Mouse (Mus musculus) heart, embryonic 11.5 days (tissue): Measurements from ENCODE around the gene Vsir. TPM values are rescaled to one million over a fixed set of nuclear protein-coding genes. Genes with fewer than 3 reads are reported as not detected.

ENCODE experiments used
- ATAC-seq: fragments of 200-750 bp; cut with Nextera tagmentation; replicated peaks from 2 replicates; pipeline ENCODE4 v1.8.0; 2017; ENCODE audit warnings: moderate library complexity; ENCODE audit not compliant: insufficient number of reproducible peaks, low FRiP score, low TSS enrichment
- H3K27ac ChIP-seq: fragments of 300-500 bp; sonication (generic); 2 replicates; pipeline ENCODE4 v1.5.1; 2014; ENCODE audit warnings: mild to moderate bottlenecking, low read depth, low read length
- H3K27me3 ChIP-seq: fragments of 300-500 bp; sonication (generic); 2 replicates; pipeline ENCODE4 v1.6.1; 2014; ENCODE audit warnings: mild to moderate bottlenecking, low read length, mixed read lengths; ENCODE audit not compliant: control insufficient read depth, insufficient read depth
- H3K36me3 ChIP-seq: fragments of 300-500 bp; sonication (generic); 2 replicates; pipeline ENCODE4 v1.6.1; 2014; ENCODE audit warnings: mild to moderate bottlenecking, low read length, moderate library complexity, mixed read lengths; ENCODE audit not compliant: control insufficient read depth, insufficient read depth
- H3K4me1 ChIP-seq: fragments of 300-500 bp; sonication (generic); 2 replicates; pipeline ENCODE4 v1.6.1; 2014; ENCODE audit warnings: low read length; ENCODE audit not compliant: control insufficient read depth, insufficient read depth
- H3K4me2 ChIP-seq: fragments of 300-500 bp; sonication (generic); 2 replicates; pipeline ENCODE4 v1.6.1; 2014; ENCODE audit warnings: mild to moderate bottlenecking, moderate library complexity
- H3K4me3 ChIP-seq: fragments of 300-500 bp; sonication (generic); 2 replicates; pipeline ENCODE4 v1.5.1; 2014; ENCODE audit warnings: low read depth, low read length
- H3K9ac ChIP-seq: fragments of 300-500 bp; sonication (generic); 2 replicates; pipeline ENCODE4 v1.6.1; 2014; ENCODE audit warnings: mild to moderate bottlenecking, low read depth, low read length, moderate library complexity
- H3K9me3 ChIP-seq: fragments of 300-500 bp; sonication (generic); replicated peaks from 2 replicates; pipeline ENCODE4 v1.6.1; 2016; ENCODE audit warnings: low read length; ENCODE audit not compliant: control insufficient read depth
- WGBS: fragments of 180-500 bp; shearing (Covaris S2); extraction: QIAGEN DNeasy Blood & Tissue Kit; methylation state at CpG from one replicate; pipeline ENCODE4 v1.1.7; 2014; ENCODE audit not compliant: insufficient replicate concordance; 5-methylcytosine and 5-hydroxymethylcytosine counted together
- polyA plus RNA-seq: library from polyadenylated mRNA; unstranded; fragments of >200 nt; fragmentation: Nextera tagmentation; extraction: Ambion mirVana; gene quantifications from 2 replicates; pipeline ENCODE4 v1.2.1, GENCODE M21; 2014

Vsir gene
- polyA plus RNA-seq, 1 experiment from 2014 or later, result 1.9 TPM

DNA sequence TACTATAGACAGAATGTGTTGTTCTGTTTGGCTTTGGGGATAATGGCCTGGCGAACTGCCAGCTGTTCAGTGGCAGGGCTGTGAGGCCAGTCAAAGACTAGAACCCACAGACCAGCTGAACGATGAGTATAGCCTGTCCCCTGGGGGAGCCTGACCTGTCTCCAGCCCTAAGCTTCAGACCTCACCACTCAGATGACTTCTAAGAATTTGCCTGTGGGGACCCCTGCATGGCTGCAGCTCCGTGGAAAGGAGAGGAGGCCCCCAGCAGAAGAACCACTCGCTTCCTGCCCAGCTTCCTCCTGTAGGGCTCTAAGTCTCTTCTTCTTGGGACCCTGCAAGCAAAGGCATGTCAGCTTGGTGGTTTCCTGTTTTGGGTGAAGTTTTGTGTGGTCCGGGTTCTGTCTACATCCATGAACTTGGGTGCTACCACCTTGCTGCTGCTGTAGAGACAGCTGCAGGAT is 24.0 kb downstream of the Vsir start:
- ATAC-seq, result no peak
- Histone ChIP-seq H3K4me3 (no peak overlapping the region), H3K27me3 (no peaks in the 10 kb centered on the region), H3K4me2 (no peak overlapping the region), H3K4me1 (peaks cover 10% of the 10 kb centered on the region), H3K9ac (no peak overlapping the region), H3K9me3 (no peaks in the 10 kb centered on the region), H3K36me3 (no peaks in the 10 kb centered on the region), H3K27ac (no peak overlapping the region)
- 65% methylated on average over 5 of the region's 5 CpGs for WGBS

DNA sequence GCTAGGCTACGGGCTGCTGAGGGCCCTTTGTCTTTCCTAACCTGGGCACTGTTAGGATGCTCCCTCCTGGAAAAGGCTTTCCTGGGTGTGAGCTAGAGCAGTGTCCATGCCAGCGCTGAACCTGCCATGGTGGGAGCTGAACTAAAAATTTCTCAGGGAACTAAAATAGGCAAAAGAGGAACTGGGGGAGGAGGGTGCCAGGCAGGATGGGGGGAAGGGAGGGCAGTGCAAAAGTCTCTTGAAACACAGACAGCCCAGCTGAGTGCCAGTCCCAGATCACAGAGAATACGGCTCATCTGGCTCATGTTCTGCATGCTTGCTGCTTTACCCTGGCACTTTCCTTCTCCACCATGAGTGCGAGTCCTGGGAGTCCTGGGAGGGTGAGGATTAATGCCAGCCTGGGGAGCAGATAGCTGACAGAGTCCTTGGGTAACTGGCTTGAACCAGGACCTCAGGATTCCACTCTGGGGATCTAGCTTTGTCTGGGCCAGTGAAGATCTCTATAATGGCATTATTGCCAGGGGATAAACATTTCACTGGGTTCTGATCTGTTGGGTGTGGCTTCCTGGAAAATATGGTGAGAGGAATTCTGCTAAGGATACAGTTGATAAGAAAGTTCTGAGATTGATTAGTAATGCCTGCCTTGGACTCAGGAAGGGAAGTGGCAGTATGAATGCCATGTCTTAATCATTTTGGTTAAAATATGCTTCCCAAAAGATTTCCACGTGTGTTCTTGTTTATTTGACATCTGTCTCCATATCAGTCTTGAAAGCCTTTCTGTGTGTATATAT is 25.1 kb downstream of the Vsir start:
- Histone ChIP-seq H3K27ac (no peak overlapping the region), H3K9me3 (no peaks in the 10 kb centered on the region), H3K4me3 (no peak overlapping the region), H3K36me3 (no peaks in the 10 kb centered on the region), H3K27me3 (no peaks in the 10 kb centered on the region), H3K9ac (no peak overlapping the region), H3K4me1 (peaks cover 10% of the 10 kb centered on the region), H3K4me2 (no peak overlapping the region)
- WGBS, result 69% methylated on average over 5 of the region's 5 CpGs
- ATAC-seq, result no peak

DNA sequence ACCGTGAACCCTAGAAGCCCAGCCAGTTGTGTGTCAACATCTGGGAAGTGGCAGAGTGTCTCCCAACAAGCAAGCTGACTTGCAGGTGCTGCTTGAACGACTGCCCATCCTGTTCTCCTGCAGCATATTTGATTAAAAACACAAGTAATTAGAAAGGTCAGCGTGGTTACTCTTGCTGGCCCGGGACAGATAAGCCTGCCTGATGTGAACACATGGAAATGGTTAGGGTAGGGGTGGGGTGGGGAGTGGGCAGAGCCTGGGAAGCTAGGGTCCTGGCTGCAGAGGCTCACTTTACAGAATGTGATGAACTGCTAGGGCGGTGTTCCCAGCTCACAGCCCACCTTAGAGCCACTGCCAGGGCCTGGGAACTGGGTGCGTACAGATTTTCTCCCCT is 26.9 kb downstream of the Vsir start:
- Histone ChIP-seq H3K9me3 (no peaks in the 10 kb centered on the region), H3K9ac (no peak overlapping the region), H3K27me3 (no peaks in the 10 kb centered on the region), H3K4me1 (peaks cover 10% of the 10 kb centered on the region), H3K4me3 (no peak overlapping the region), H3K27ac (no peak overlapping the region), H3K36me3 (no peaks in the 10 kb centered on the region), H3K4me2 (no peak overlapping the region)
- 35% methylated on average over 6 of the region's 6 CpGs for WGBS
- ATAC-seq, result peak; percentile 31; the same call in 1 of the 2 replicates

DNA sequence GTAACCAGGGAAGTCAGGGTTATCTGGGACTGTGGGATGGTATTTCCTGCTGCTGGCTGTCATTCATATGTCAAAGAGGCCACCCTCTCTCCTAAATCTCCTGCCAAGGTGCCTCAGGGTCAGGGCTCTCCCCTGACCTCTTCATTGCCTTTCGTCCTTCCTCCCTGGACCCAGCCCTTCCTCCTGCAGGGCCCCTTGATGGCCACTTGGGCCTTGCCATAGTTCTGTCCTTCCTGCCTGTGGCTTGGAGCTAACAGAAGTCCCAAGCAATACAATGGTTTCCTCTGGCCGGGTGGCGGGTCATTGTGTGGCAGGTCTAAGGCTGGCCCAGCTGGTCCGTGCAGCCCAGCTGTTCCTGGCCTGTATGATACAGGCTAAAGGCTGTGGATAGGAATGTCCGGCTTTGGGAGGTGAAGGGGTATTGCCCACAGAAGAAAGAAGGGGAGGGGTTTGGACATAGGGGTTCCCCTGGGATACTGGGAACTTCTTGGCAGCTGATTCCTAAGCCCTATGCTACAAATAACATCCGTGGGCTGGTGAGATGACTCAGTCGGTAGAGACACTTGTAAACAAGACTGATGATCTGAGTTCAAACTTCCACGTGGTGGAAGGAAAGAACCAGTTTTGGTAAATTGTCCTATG is 27.4 kb downstream of the Vsir start:
- Histone ChIP-seq H3K9me3 (no peaks in the 10 kb centered on the region), H3K4me1 (peaks cover 10% of the 10 kb centered on the region), H3K9ac (no peak overlapping the region), H3K4me3 (no peak overlapping the region), H3K27me3 (no peaks in the 10 kb centered on the region), H3K27ac (no peak overlapping the region), H3K36me3 (no peaks in the 10 kb centered on the region), H3K4me2 (no peak overlapping the region)
- peak; percentile 20; the same call in 1 of the 2 replicates for ATAC-seq
- WGBS, result 49% methylated on average over 8 of the region's 8 CpGs

DNA sequence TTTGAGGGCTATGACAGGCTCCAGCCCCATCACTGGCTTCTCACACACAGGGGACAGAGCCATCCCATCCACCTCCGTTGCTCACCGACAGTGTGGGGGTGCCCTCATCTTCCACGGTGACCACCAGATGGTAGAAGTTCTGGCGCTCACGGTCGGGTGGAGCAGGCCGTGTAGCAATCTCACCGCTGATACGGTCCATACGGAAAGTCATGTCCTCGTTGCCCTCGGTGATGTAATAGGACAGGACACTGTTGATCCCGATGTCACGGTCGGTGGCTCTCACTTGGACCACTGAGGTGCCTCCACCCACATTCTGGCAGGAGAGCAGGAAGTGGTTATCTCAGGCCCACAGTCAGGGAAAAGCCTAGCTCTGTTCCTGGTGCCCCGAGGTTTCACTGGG is 30.1 kb downstream of the Vsir start:
- Histone ChIP-seq H3K27me3 (no peaks in the 10 kb centered on the region), H3K9me3 (no peaks in the 10 kb centered on the region), H3K4me1 (peaks cover 7% of the 10 kb centered on the region), H3K4me3 (no peak overlapping the region), H3K9ac (no peak overlapping the region), H3K36me3 (no peaks in the 10 kb centered on the region), H3K4me2 (no peak overlapping the region), H3K27ac (no peak overlapping the region)
- WGBS, result 68% methylated on average over 16 of the region's 16 CpGs
- ATAC-seq, result no peak

DNA sequence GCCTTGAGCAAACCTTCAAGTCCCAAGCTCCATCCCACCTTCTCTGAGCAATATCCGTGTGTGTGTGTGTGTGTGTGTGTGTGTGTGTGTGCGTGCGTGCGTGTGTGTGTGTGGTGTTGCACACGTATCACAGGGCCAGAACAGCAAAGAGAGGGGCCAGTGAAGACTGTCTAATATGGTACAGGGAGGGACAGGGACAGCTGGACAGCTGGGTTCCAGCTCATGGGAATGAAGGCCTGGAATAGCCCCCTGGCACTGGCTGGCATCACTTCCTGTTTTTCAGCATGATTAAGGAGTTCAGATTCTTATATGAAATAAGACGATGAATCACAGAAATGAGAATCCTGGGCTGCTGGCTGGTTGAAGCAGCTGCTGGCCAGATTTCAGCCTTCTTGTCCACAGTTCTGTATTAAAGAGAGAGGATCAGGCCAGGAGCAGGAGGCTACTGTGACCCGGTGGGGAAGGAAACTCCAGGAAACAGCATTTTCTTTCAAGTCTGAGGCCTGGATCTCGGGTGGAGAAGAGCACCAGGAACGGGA is 32.8 kb downstream of the Vsir start:
- WGBS, result 66% methylated on average over 9 of the region's 9 CpGs
- no peaks in the 10 kb centered on the region for H3K27me3 ChIP-seq
- no peaks in the 10 kb centered on the region for H3K36me3 ChIP-seq
- no peaks in the 10 kb centered on the region; the same call in 1 of the 2 replicates for H3K4me1 ChIP-seq
- no peak overlapping the region for H3K9ac ChIP-seq
- H3K4me3 ChIP-seq, result no peak overlapping the region
- H3K4me2 ChIP-seq, result no peak overlapping the region
- ATAC-seq, result no peak
- H3K27ac ChIP-seq, result no peak overlapping the region
- no peaks in the 10 kb centered on the region for H3K9me3 ChIP-seq

DNA sequence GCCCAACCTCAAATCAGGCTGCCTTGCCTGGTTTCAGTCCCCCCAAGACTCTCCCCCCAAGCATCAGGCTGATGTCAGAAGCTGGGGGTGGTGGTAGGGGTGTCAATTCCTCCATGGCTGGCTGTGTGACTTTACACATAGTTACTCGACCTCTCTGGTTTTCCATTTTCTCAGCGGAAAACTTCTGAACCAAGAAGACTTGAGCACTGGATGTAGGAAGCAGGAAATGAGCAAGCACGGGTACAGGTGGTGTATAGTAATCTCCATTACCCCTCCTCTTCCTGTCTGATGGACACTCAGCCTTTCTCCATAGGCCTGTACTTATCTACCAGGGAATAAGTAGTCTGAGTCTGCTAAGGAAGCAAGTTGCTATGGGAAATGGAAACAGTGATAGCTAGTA is 33.6 kb downstream of the Vsir start:
- Histone ChIP-seq H3K27ac (no peak overlapping the region), H3K4me3 (no peak overlapping the region), H3K36me3 (no peaks in the 10 kb centered on the region), H3K9ac (no peak overlapping the region), H3K4me2 (no peak overlapping the region), H3K4me1 (no peaks in the 10 kb centered on the region; the same call in 1 of the 2 replicates), H3K9me3 (no peaks in the 10 kb centered on the region), H3K27me3 (no peaks in the 10 kb centered on the region)
- 0 out of 2 replicates have a peak, but pooled peaks have one; percentile 33 for ATAC-seq
- 61% methylated on average over 3 of the region's 3 CpGs for WGBS

DNA sequence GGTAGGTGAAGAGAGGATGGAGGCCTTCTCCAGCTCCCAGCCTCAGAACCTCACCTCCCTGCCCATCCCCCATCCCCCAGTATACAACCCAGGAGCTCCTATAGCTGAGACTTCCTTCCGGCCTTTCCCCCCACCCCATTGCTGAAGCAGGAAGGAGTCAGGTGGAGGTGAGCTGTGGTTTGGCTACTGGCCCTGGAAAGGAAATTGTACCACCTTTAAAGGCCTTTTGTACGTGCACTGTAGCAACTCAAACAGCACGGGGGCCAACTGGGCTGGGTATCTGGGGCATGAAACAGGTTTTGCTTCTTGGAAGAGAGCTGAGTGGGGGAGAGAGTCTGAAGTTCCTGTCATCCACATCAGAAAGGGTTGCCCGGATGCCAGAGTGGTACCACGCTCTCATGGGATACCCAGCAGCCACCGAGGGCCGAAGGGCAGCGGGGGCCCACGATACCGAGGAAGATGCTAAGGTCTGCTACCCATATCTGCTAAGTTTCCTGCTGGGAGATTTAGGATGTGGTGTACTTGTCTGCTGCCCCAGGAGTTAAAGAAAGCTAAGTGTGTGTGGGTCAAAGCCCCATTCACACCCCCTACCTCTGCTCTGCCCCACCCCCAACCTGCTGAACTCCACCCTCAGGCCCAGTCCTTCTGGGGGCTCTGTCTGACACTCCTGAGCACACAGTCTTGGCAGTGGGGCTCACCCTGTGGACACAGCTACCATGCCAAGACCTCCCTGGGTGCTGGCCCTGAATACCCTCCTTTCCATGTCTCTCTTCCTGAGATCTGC is 34.7 kb downstream of the Vsir start:
- H3K4me3 ChIP-seq, result no peak overlapping the region
- H3K27ac ChIP-seq, result no peak overlapping the region
- 59% methylated on average over 10 of the region's 10 CpGs for WGBS
- H3K36me3 ChIP-seq, result no peaks in the 10 kb centered on the region
- no peak for ATAC-seq
- no peaks in the 10 kb centered on the region for H3K9me3 ChIP-seq
- no peaks in the 10 kb centered on the region for H3K27me3 ChIP-seq
- no peak overlapping the region for H3K9ac ChIP-seq
- no peaks in the 10 kb centered on the region; the same call in 1 of the 2 replicates for H3K4me1 ChIP-seq
- H3K4me2 ChIP-seq, result no peak overlapping the region
